Mouse (Mus musculus) cerebellum, postnatal 14 days (tissue): Measurements from ENCODE around the gene Clpp.

ENCODE experiments used
- DNase-seq, 2 experiments: peaks; one replicate each; pipeline ENCODE4 v3.0.0; 2021; ENCODE audit warnings: mixed read lengths in 2 of 2

The Clpp gene

GRCm38 (mm10) chr17:57032854-57033253 is 42.7 kb downstream of the Clpp start:
- DNase-seq, result no peak

- DNase-seq, result no peak
Measured at GRCm38 (mm10) chr17:57038978-57039377, 48.9 kb downstream of the Clpp start.

GRCm38 (mm10) chr17:57041554-57041953 is 51.4 kb downstream of the Clpp start, which contains the start of gene Slc25a41:
Gene Slc25a41, minus strand, starts transcription at chr17:57041654.
- DNase-seq, result no peak
